8 mouse cellular contexts compared by ENCODE assay signal in the genomic region with DNA sequence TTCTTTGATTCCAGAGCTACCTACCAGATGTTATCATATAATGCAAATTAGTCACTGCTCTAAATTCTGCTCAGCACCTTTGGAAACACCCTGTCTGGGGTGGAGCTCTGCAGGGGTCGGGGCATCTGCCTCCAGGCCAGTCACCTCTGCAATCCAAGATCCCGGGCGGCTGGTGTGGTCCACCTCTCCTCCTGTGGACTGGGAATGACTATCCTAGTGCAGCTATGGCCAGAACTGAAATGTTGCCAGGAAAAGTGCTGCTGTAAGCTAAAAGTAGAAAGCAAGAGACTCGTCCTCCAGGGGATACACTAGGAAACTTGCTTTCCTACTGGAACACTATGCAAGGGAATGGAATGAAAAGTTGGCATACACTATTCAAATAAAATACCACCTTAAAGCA. TPM values are rescaled to one million over a fixed set of nuclear protein-coding genes. Genes with fewer than 3 reads are reported as not detected.
DNase-seq lines count a peak whose midpoint lies in the region; ATAC-seq and TF ChIP-seq lines count a peak whose summit lies in the region.
"Had no signal": no experiment of that assay in that cellular context is flagged by ENCODE, and none has a peak within 500 bp of the region (broad histone marks: within the 10 kb centered on the region; RNA-seq: fewer than 3 reads in every experiment).

No protein-coding gene starts in this region.

- peaks cover 7% of the 10 kb centered on the region for H3K79me2 ChIP-seq in heart, adult 2 months (replicated peaks; ENCODE audit: control insufficient read depth, insufficient read depth, low read length)

- no peak overlapping the region for H3K9ac ChIP-seq in neural tube, embryonic 11.5 days (ENCODE audit: low read length)
- no peak overlapping the region for H3K9ac ChIP-seq in heart, adult 2 months (ENCODE audit: low read depth, low read length)
- no peak overlapping the region for H3K9ac ChIP-seq in intestine, postnatal 0 days (ENCODE audit: low read depth, low read length)
- H3K9ac ChIP-seq in stomach, embryonic 15.5 days: no peak overlapping the region
- H3K9ac ChIP-seq in forebrain, embryonic 14.5 days (ENCODE audit: low read length): no peak overlapping the region

- TF ChIP-seq POLR2A in heart, adult 2 months (IDR thresholded peaks at IDR 0.05; ENCODE audit: insufficient read depth, low read depth, low read length): no peak

- no peak for ATAC-seq in neural tube, embryonic 11.5 days (ENCODE audit: insufficient read depth, low FRiP score, low TSS enrichment)
- ATAC-seq in intestine, postnatal 0 days: no peak
- ATAC-seq in stomach, embryonic 15.5 days (ENCODE audit: insufficient read depth, low FRiP score, low read depth): no peak
- no peak for ATAC-seq in forebrain, embryonic 14.5 days

- no peak for TF ChIP-seq CTCF in heart, adult 2 months (IDR thresholded peaks at IDR 0.05)
- TF ChIP-seq CTCF in intestine, postnatal 0 days (IDR thresholded peaks at IDR 0.05; ENCODE audit: low read depth): no peak

- DNase-seq in neural tube, embryonic 11.5 days (ENCODE audit: low spot score): no peak
- no peak for DNase-seq in neural tube, embryonic 10.5 days (ENCODE audit: extremely low spot score, low spot score)
- DNase-seq in heart, adult 2 months: peak; percentile 59 to 61
- no peak for DNase-seq in spleen, postnatal 4 days (ENCODE audit: low spot score in 2 of 2)
- DNase-seq in forebrain, embryonic 14.5 days (ENCODE audit: low spot score): no peak
- DNase-seq: left cerebral cortex, postnatal 4 days had no signal

- no peaks in the 10 kb centered on the region for H3K36me3 ChIP-seq in neural tube, embryonic 11.5 days (ENCODE audit: control insufficient read depth, insufficient read depth, low read length)
- H3K36me3 ChIP-seq in heart, adult 2 months (ENCODE audit: control insufficient read depth, insufficient read depth, low read length): peaks cover 26% of the 10 kb centered on the region
- H3K36me3 ChIP-seq in intestine, postnatal 0 days (ENCODE audit: control insufficient read depth, insufficient read depth): no peaks in the 10 kb centered on the region
- no peaks in the 10 kb centered on the region for H3K36me3 ChIP-seq in stomach, embryonic 15.5 days
- H3K36me3 ChIP-seq in forebrain, embryonic 14.5 days (ENCODE audit: control insufficient read depth, insufficient read depth, low read length): no peaks in the 10 kb centered on the region

- 75% methylated on average over 4 of the region's 4 CpGs for WGBS in neural tube, embryonic 11.5 days
- WGBS in heart, adult 2 months: 8% methylated on average over 4 of the region's 4 CpGs
- 7% methylated on average over 4 of the region's 4 CpGs for WGBS in intestine, postnatal 0 days
- 45% methylated on average over 4 of the region's 4 CpGs for WGBS in stomach, embryonic 15.5 days
- 81% methylated on average over 4 of the region's 4 CpGs for WGBS in forebrain, embryonic 14.5 days

- 0 out of 2 replicates have a peak overlapping the region, but pooled peaks have one; percentile 27 for H3K27ac ChIP-seq in neural tube, embryonic 11.5 days (ENCODE audit: low read depth, low read length)
- peak overlapping the region; percentile 81 for H3K27ac ChIP-seq in heart, adult 2 months
- peak overlapping the region; percentile 85 for H3K27ac ChIP-seq in intestine, postnatal 0 days (ENCODE audit: low read depth, low read length)
- peak overlapping the region; percentile 82 for H3K27ac ChIP-seq in stomach, embryonic 15.5 days
- no peak overlapping the region for H3K27ac ChIP-seq in forebrain, embryonic 14.5 days (ENCODE audit: low read depth, low read length)

- H3K27me3 ChIP-seq in neural tube, embryonic 11.5 days (ENCODE audit: control insufficient read depth, insufficient read depth, low read length): no peaks in the 10 kb centered on the region
- no peaks in the 10 kb centered on the region for H3K27me3 ChIP-seq in heart, adult 2 months (ENCODE audit: control insufficient read depth, insufficient read depth, low read length)
- no peaks in the 10 kb centered on the region for H3K27me3 ChIP-seq in intestine, postnatal 0 days (replicated peaks; ENCODE audit: control insufficient read depth, insufficient read depth, low read length)
- H3K27me3 ChIP-seq in stomach, embryonic 15.5 days (replicated peaks): no peaks in the 10 kb centered on the region
- H3K27me3 ChIP-seq in forebrain, embryonic 14.5 days (replicated peaks; ENCODE audit: control insufficient read depth, insufficient read depth, low read length): no peaks in the 10 kb centered on the region

- TF ChIP-seq EP300 in heart, adult 2 months (IDR thresholded peaks at IDR 0.05; ENCODE audit: insufficient read depth, low read depth, low read length): no peak

- intact Hi-C loops in heart, adult 2 months (cut with DNase I): loop anchor here (2.0 kb wide), 2 partner anchors 18 to 60 kb away; no protein-coding TSS in a partner anchor

- H3K4me3 ChIP-seq in neural tube, embryonic 11.5 days (ENCODE audit: low read depth, low read length): no peak overlapping the region
- H3K4me3 ChIP-seq in heart, adult 2 months: no peak overlapping the region; the same call in 1 of the 2 replicates
- H3K4me3 ChIP-seq in intestine, postnatal 0 days (ENCODE audit: low read depth, low read length): no peak overlapping the region
- H3K4me3 ChIP-seq in stomach, embryonic 15.5 days (replicated peaks): no peak overlapping the region
- no peak overlapping the region for H3K4me3 ChIP-seq in forebrain, embryonic 14.5 days (ENCODE audit: low read depth, low read length)

- no peak overlapping the region for H3K4me2 ChIP-seq in neural tube, embryonic 11.5 days (ENCODE audit: low read depth)
- 0 out of 2 replicates have a peak overlapping the region, but pooled peaks have one; percentile 17 for H3K4me2 ChIP-seq in intestine, postnatal 0 days (replicated peaks; ENCODE audit: low read depth)
- peak overlapping the region; percentile 17; the same call in 1 of the 2 replicates for H3K4me2 ChIP-seq in stomach, embryonic 15.5 days
- H3K4me2 ChIP-seq in forebrain, embryonic 14.5 days (ENCODE audit: low read length): no peak overlapping the region

- no peaks in the 10 kb centered on the region; the same call in 1 of the 2 replicates for H3K4me1 ChIP-seq in neural tube, embryonic 11.5 days (ENCODE audit: control insufficient read depth, insufficient read depth, low read length)
- H3K4me1 ChIP-seq in heart, adult 2 months (ENCODE audit: control insufficient read depth, insufficient read depth, low read length): peaks cover 39% of the 10 kb centered on the region
- peaks cover 25% of the 10 kb centered on the region; the same call in 1 of the 2 replicates for H3K4me1 ChIP-seq in intestine, postnatal 0 days (replicated peaks; ENCODE audit: control insufficient read depth, insufficient read depth, low read length)
- peaks cover 41% of the 10 kb centered on the region for H3K4me1 ChIP-seq in stomach, embryonic 15.5 days
- H3K4me1 ChIP-seq in forebrain, embryonic 14.5 days (ENCODE audit: control insufficient read depth, insufficient read depth, low read length): peaks cover 12% of the 10 kb centered on the region; the same call in 1 of the 2 replicates

- no peaks in the 10 kb centered on the region for H3K9me3 ChIP-seq in neural tube, embryonic 11.5 days (ENCODE audit: control insufficient read depth, low read length)
- no peaks in the 10 kb centered on the region for H3K9me3 ChIP-seq in intestine, postnatal 0 days (ENCODE audit: control insufficient read depth)
- no peaks in the 10 kb centered on the region for H3K9me3 ChIP-seq in stomach, embryonic 15.5 days
- no peaks in the 10 kb centered on the region for H3K9me3 ChIP-seq in forebrain, embryonic 14.5 days (replicated peaks; ENCODE audit: control insufficient read depth, low read length)

RNA-seq across cellular contexts. Expression of a gene that starts 22.7 kb away (rescaled TPM):
- polyA plus RNA-seq in neural tube, embryonic 11.5 days (2014; fragmentation: Nextera tagmentation; extraction: Ambion mirVana): 19.3 and 19.5 TPM in 2 replicates
- total RNA-seq in heart, adult 2 months (2021): 10 to 100 TPM; 28.1 to 30.0 TPM
- polyA plus RNA-seq in heart, adult 2 months (2012; rRNA removed): 13.0 and 17.0 TPM in 2 replicates
- 10.6 TPM in 2 replicates for polyA plus RNA-seq in intestine, postnatal 0 days (2015; fragmentation: Nextera tagmentation; extraction: Ambion mirVana)
- 13.7 and 16.8 TPM in 2 replicates for polyA plus RNA-seq in stomach, embryonic 15.5 days (2015; fragmentation: Nextera tagmentation; extraction: Ambion mirVana)
- polyA plus RNA-seq in forebrain, embryonic 14.5 days (2014; fragmentation: Nextera tagmentation; extraction: Ambion mirVana): 12.2 and 14.2 TPM in 2 replicates

Comparison
In these comparisons a context has a peak if more than half of its experiments do, and no peak if none do; other contexts are left out.
1. DNase-seq: peak in heart, adult 2 months (2 of 2); none in neural tube, embryonic 11.5 days (single experiment), neural tube, embryonic 10.5 days (single experiment), spleen, postnatal 4 days (0 of 2) and forebrain, embryonic 14.5 days (single experiment).
2. H3K4me2 ChIP-seq: peak in intestine, postnatal 0 days (single experiment) and stomach, embryonic 15.5 days (single experiment); none in neural tube, embryonic 11.5 days (single experiment) and forebrain, embryonic 14.5 days (single experiment).